14 mouse cellular contexts compared by ENCODE assay signal in genomic region chr1:40002129-40002727, GRCm38 (mm10).
DNase-seq lines count a peak whose midpoint lies in the region; ATAC-seq and TF ChIP-seq lines count a peak whose summit lies in the region.
"Had no signal": no experiment of that assay in that cellular context is flagged by ENCODE, and none has a peak within 500 bp of the region (broad histone marks: within the 10 kb centered on the region; RNA-seq: fewer than 3 reads in every experiment).

No protein-coding gene starts in this region.

- H3K9me3 ChIP-seq in lung, postnatal 0 days (ENCODE audit: low read length), result no peaks in the 10 kb centered on the region
- no peaks in the 10 kb centered on the region for H3K9me3 ChIP-seq in ES-Bruce4 (replicated peaks; ENCODE audit: control insufficient read depth, insufficient read depth, low read length, poor library complexity, severe bottlenecking)
- no peaks in the 10 kb centered on the region for H3K9me3 ChIP-seq in hindbrain, embryonic 16.5 days (ENCODE audit: control insufficient read depth, low read length)
- H3K9me3 ChIP-seq: embryonic facial prominence, embryonic 13.5 days; hindbrain, embryonic 13.5 days; limb, embryonic 13.5 days; neural tube, embryonic 13.5 days had no signal

- TF ChIP-seq CTCF in lung, postnatal 0 days (IDR thresholded peaks at IDR 0.05), result no peak
- no peak for TF ChIP-seq CTCF in lung, adult 2 months (IDR thresholded peaks at IDR 0.05; ENCODE audit: insufficient read depth, low read length)
- peak; percentile 21 for TF ChIP-seq CTCF in ES-Bruce4 (IDR thresholded peaks at IDR 0.05; ENCODE audit: low read depth, low read length)

- H3K27ac ChIP-seq in lung, postnatal 0 days (ENCODE audit: low read length), result no peak overlapping the region
- no peak overlapping the region for H3K27ac ChIP-seq in ES-Bruce4 (ENCODE audit: insufficient read depth, low read length)
- H3K27ac ChIP-seq in hindbrain, embryonic 16.5 days (ENCODE audit: low read depth, low read length), result no peak overlapping the region
- H3K27ac ChIP-seq: embryonic facial prominence, embryonic 13.5 days; hindbrain, embryonic 13.5 days; limb, embryonic 13.5 days; neural tube, embryonic 13.5 days had no signal

- peak; percentile 52 for DNase-seq in lung, postnatal 0 days (ENCODE audit: low spot score)
- no peak for DNase-seq in lung, adult 2 months
- peak; percentile 61 for DNase-seq in brain, adult 2 months (ENCODE audit: low read depth, low spot score)
- DNase-seq in cerebellum, adult 9-10 months, result no peak
- DNase-seq: gastrocnemius, postnatal 10 days; thymus, postnatal 25 days had no signal

- no peak overlapping the region for H3K4me2 ChIP-seq in lung, postnatal 0 days (replicated peaks; ENCODE audit: low read depth, low read length)
- no peak overlapping the region for H3K4me2 ChIP-seq in hindbrain, embryonic 16.5 days (ENCODE audit: low read length)
- H3K4me2 ChIP-seq: embryonic facial prominence, embryonic 13.5 days; hindbrain, embryonic 13.5 days; limb, embryonic 13.5 days; midbrain, embryonic 11.5 days; neural tube, embryonic 13.5 days had no signal

- H3K9ac ChIP-seq in lung, postnatal 0 days (replicated peaks; ENCODE audit: low read depth), result no peak overlapping the region
- no peak overlapping the region for H3K9ac ChIP-seq in ES-Bruce4 (ENCODE audit: low read depth, poor library complexity, severe bottlenecking)
- H3K9ac ChIP-seq in hindbrain, embryonic 16.5 days (ENCODE audit: low read depth, low read length), result no peak overlapping the region
- H3K9ac ChIP-seq: embryonic facial prominence, embryonic 13.5 days; hindbrain, embryonic 13.5 days; limb, embryonic 13.5 days; neural tube, embryonic 13.5 days had no signal

- TF ChIP-seq EP300 in lung, postnatal 0 days (IDR thresholded peaks at IDR 0.05), result no peak
- TF ChIP-seq EP300 in ES-Bruce4 (IDR thresholded peaks at IDR 0.05; ENCODE audit: insufficient read depth, low read depth, low read length), result no peak

- no peaks in the 10 kb centered on the region for H3K4me1 ChIP-seq in lung, postnatal 0 days (ENCODE audit: insufficient read depth, low read depth, low read length)
- H3K4me1 ChIP-seq in lung, adult 2 months (ENCODE audit: control insufficient read depth, insufficient read depth, low read length), result no peaks in the 10 kb centered on the region
- no peaks in the 10 kb centered on the region for H3K4me1 ChIP-seq in ES-Bruce4 (ENCODE audit: control insufficient read depth, insufficient read depth, low read length)
- H3K4me1 ChIP-seq in hindbrain, embryonic 16.5 days (ENCODE audit: control insufficient read depth, insufficient read depth, low read depth, low read length), result no peaks in the 10 kb centered on the region
- H3K4me1 ChIP-seq: limb, embryonic 13.5 days had no signal

- WGBS in lung, postnatal 0 days, result 67% methylated on average over 4 of the region's 4 CpGs
- 69% methylated on average over 4 of the region's 4 CpGs for WGBS in lung, adult 2 months
- 86% methylated on average over 4 of the region's 4 CpGs for WGBS in hindbrain, embryonic 16.5 days

- ATAC-seq in lung, postnatal 0 days, result peak; percentile 69
- ATAC-seq in megakaryocyte-erythroid progenitor cell, adult 5-6 weeks (replicated peaks; ENCODE audit: low FRiP score, low TSS enrichment, poor library complexity, severe bottlenecking), result 0 out of 2 replicates have a peak, but pooled peaks have one; percentile 44
- ATAC-seq in hindbrain, embryonic 16.5 days, result no peak

- H3K27me3 ChIP-seq in lung, postnatal 0 days (replicated peaks; ENCODE audit: insufficient read depth, low read length), result no peaks in the 10 kb centered on the region
- no peaks in the 10 kb centered on the region for H3K27me3 ChIP-seq in ES-Bruce4 (ENCODE audit: control insufficient read depth, insufficient read depth, low read length, poor library complexity, severe bottlenecking)
- H3K27me3 ChIP-seq in hindbrain, embryonic 16.5 days (replicated peaks; ENCODE audit: control insufficient read depth, insufficient read depth, low read length), result no peaks in the 10 kb centered on the region
- H3K27me3 ChIP-seq: embryonic facial prominence, embryonic 13.5 days; hindbrain, embryonic 13.5 days; limb, embryonic 13.5 days; neural tube, embryonic 13.5 days had no signal

- no peak for TF ChIP-seq POLR2A in lung, adult 2 months (IDR thresholded peaks at IDR 0.05; ENCODE audit: borderline replicate concordance, extremely low read depth, low read depth, low read length)
- no peak for TF ChIP-seq POLR2A in ES-Bruce4 (IDR thresholded peaks at IDR 0.05; ENCODE audit: insufficient read depth, low read length)

- H3K4me3 ChIP-seq in lung, postnatal 0 days (ENCODE audit: low read depth, low read length), result no peak overlapping the region
- no peak overlapping the region for H3K4me3 ChIP-seq in lung, adult 2 months (replicated peaks; ENCODE audit: extremely low read depth, low read depth, low read length)
- no peak overlapping the region for H3K4me3 ChIP-seq in ES-Bruce4 (ENCODE audit: low read depth, low read length)
- no peak overlapping the region for H3K4me3 ChIP-seq in hindbrain, embryonic 16.5 days (ENCODE audit: low read length)
- H3K4me3 ChIP-seq: embryonic facial prominence, embryonic 13.5 days; hindbrain, embryonic 13.5 days; limb, embryonic 13.5 days; neural tube, embryonic 13.5 days had no signal

- peaks cover 43% of the 10 kb centered on the region for H3K36me3 ChIP-seq in lung, postnatal 0 days (ENCODE audit: insufficient read depth, low read length)
- H3K36me3 ChIP-seq in ES-Bruce4 (ENCODE audit: control insufficient read depth, insufficient read depth, low read length, poor library complexity, severe bottlenecking), result peaks cover 19% of the 10 kb centered on the region
- H3K36me3 ChIP-seq in hindbrain, embryonic 16.5 days (ENCODE audit: control insufficient read depth, insufficient read depth, low read length), result peaks cover 62% of the 10 kb centered on the region

Comparison
In these comparisons a context has a peak if more than half of its experiments do, and no peak if none do; other contexts are left out.
1. DNase-seq: peak in lung, postnatal 0 days (single experiment) and brain, adult 2 months (single experiment); none in lung, adult 2 months (single experiment) and cerebellum, adult 9-10 months (single experiment).